Mouse (Mus musculus) small intestine, adult 2 months (tissue): Measurements from ENCODE around the gene Map1lc3a. TPM values are rescaled to one million over a fixed set of nuclear protein-coding genes. Genes with fewer than 3 reads are reported as not detected.

Experiments used
- H3K27ac ChIP-seq: fragments of 200-500 bp; 2 replicates; pipeline ENCODE4 v1.5.1; 2012; ENCODE audit warnings: low read depth, low read length, control low read depth, inconsistent platforms; ENCODE audit not compliant: insufficient read depth
- H3K27me3 ChIP-seq: fragments of 200-500 bp; 2 replicates; pipeline ENCODE4 v1.6.1; 2012; ENCODE audit warnings: mild to moderate bottlenecking, moderate library complexity, low read length, inconsistent platforms; ENCODE audit not compliant: control insufficient read depth, insufficient read depth
- H3K36me3 ChIP-seq: fragments of 200-500 bp; 2 replicates; pipeline ENCODE4 v1.6.1; 2012; ENCODE audit warnings: mild to moderate bottlenecking, low read length, control low read depth, inconsistent platforms; ENCODE audit not compliant: control insufficient read depth, insufficient read depth
- H3K4me1 ChIP-seq: fragments of 200-500 bp; 2 replicates; pipeline ENCODE4 v1.6.1; 2012; ENCODE audit warnings: low read length, inconsistent platforms, mixed read lengths; ENCODE audit not compliant: control insufficient read depth, insufficient read depth, insufficient read length
- H3K4me3 ChIP-seq: fragments of 200-500 bp; 2 replicates; pipeline ENCODE4 v1.5.1; 2012; ENCODE audit warnings: low read depth, mild to moderate bottlenecking, control low read depth, inconsistent platforms, low read length, moderate library complexity
- CTCF ChIP-seq: fragments of 200-500 bp; IDR thresholded peaks from 2 replicates; pipeline ENCODE4 v1.5.1; 2012; ENCODE audit warnings: low read depth, mild to moderate bottlenecking, control low read depth, inconsistent platforms, low read length, moderate library complexity, mixed read lengths; ENCODE audit not compliant: insufficient replicate concordance, insufficient read length; ENCODE audit errors: extremely low read depth
- POLR2A ChIP-seq: fragments of 200-500 bp; IDR thresholded peaks from 2 replicates; pipeline ENCODE4 v1.6.1; 2012; ENCODE audit warnings: low read depth, mild to moderate bottlenecking, control low read depth, inconsistent platforms, low read length, moderate library complexity
- WGBS: fragments of 180-500 bp; shearing (Covaris S2); methylation state at CpG from one replicate; pipeline ENCODE4 v1.1.7; 2018; 5-methylcytosine and 5-hydroxymethylcytosine counted together
- polyA plus RNA-seq: library from polyadenylated mRNA; depleted of rRNA; stranded (reverse); fragments of >200 nt; gene quantifications from 2 replicates; pipeline ENCODE4 v1.2.3, GENCODE M21; 2012; rRNA removed

Gene Map1lc3a
- 85.8 and 215 TPM in 2 replicates for polyA plus RNA-seq

DNA sequence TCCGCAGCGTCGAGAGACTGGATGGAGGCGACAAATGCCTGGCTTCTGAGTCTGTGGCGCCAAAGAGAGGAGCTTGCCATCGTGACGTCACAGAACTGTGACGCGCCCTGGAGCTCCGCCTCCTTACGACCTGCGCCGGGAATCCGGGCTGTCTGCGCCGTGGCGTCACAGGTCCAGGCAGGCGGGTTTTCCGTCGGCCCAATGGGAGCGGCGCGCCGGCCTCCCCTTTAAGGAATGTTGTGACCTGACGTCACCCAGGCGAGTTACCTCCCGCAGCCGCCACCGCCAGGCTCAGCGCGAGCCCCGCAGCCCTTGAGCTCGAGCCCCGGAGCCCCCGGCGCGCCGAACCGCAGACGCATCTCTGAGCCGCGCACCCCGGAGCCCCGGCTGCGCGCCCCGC is at the start of gene Map1lc3a:
Map1lc3a (plus strand) TSS at position 103 of the 400 bp plus-strand sequence.
- Histone ChIP-seq H3K27me3 (no peaks in the 10 kb centered on the region), H3K36me3 (no peaks in the 10 kb centered on the region), H3K4me1 (no peaks in the 10 kb centered on the region; the same call in 1 of the 2 replicates), H3K27ac (peak within 1 kb of the TSS; percentile 34), H3K4me3 (peak within 1 kb of the TSS; percentile 87)
- no peak for TF ChIP-seq CTCF
- TF ChIP-seq POLR2A = no peak
- WGBS = under 1% methylated on average over 47 of the region's 47 CpGs

DNA sequence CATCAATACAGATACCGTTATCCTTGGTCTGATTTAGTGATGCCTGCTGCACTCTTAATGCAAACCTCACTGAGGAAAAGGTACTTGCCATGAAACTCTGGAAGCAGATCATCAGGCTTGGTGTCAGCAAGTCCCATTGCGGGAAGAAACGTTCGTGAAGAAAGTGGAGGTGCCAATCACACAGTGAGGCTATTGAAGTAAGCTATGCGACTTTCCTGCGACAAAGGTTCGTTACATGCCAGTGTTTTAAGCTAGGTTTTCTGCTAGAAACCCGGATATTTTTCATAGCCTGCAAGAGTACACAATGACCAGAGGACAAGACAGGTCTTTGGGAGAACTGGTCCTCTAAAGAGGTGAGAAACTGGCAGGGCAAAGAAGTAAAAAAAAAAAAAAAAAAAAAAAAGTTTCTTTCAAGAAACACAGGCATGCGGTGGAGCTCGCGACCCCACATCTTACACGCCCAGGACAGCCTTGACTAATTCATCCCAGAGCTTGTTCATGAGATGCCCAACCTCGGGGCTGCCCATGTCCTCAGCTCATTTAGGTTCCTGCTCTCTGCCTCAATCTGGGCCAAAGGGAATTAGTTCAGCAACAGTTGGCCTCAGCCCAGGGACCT is 40.2 kb upstream of the Map1lc3a start:
- Histone ChIP-seq H3K4me3 (peak overlapping the region; percentile 77), H3K27ac (peak overlapping the region; percentile 56), H3K4me1 (peaks cover 3% of the 10 kb centered on the region; the same call in 1 of the 2 replicates), H3K36me3 (no peaks in the 10 kb centered on the region), H3K27me3 (no peaks in the 10 kb centered on the region)
- WGBS = 5% methylated on average over 13 of the region's 13 CpGs
- TF ChIP-seq POLR2A = no peak
- no peak for TF ChIP-seq CTCF

DNA sequence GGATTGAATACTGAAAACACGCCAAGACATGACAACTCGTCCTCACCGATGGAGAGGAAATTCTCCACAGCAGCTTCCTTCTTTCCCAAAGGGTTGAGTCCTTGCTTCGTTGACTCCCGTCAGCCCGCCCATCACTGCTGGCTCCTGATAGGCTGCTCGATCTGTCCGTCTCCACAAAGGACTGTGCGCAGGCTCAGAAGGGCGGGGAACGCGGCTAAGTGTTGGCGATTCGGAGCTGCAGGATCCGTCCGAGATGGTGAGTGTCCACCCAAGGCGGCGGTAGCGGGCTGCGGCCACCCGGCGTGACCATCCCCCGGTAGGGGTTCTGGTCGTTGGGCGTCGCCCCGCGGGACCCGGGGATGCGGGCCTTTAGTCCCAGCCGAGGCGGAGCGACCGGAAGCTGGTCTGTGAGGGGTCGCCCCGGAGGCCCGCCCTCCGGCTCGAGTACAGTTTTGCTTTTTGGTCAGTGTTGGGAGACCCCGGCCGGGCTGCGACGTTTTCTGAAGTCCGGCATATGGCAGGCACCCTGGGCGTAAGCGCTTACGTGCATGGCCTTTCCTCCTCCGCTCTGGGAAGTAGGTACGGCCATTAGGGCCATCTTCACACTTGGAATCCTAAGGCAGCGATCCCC is 39.6 kb upstream of the Map1lc3a start, which contains the start of gene Dynlrb1:
Dynlrb1 (plus strand) TSS at position 172 of the 631 bp plus-strand sequence.
- WGBS = under 1% methylated on average over 50 of the region's 50 CpGs
- Histone ChIP-seq H3K36me3 (0 out of 2 replicates have a peak, but pooled peaks cover 2% of the 10 kb centered on the region), H3K27me3 (no peaks in the 10 kb centered on the region), H3K4me1 (peaks cover 3% of the 10 kb centered on the region; the same call in 1 of the 2 replicates), H3K27ac (peak within 1 kb of the TSS; percentile 56), H3K4me3 (peak within 1 kb of the TSS; percentile 77)
- TF ChIP-seq POLR2A = peak; percentile 83
- TF ChIP-seq CTCF = no peak

DNA sequence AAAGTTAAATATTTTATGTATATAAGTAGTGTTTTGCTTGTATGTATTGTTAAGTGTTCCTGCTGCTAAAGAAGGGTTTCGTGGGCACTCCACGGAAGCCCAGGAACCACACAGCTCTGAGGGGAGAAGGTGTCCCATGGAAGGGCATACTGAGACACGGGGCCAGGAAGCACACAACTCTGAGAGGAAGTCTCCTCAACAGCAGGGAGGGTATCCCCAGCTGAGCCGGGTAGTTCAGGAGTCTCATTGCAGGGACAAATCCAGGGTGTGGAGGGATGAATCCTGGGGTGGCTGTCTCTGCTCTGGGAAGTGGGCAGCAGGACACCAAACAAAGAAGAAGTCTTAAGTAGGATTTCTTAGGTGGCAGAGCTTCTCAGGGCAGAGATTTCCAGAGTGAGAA is 38.8 kb upstream of the Map1lc3a start:
- WGBS = 1% methylated on average over 4 of the region's 4 CpGs
- Histone ChIP-seq H3K36me3 (0 out of 2 replicates have a peak, but pooled peaks cover 2% of the 10 kb centered on the region), H3K27ac (no peak overlapping the region), H3K4me3 (peak overlapping the region; percentile 77), H3K27me3 (no peaks in the 10 kb centered on the region), H3K4me1 (peaks cover 3% of the 10 kb centered on the region; the same call in 1 of the 2 replicates)
- TF ChIP-seq CTCF (no peak), POLR2A (no peak)

DNA sequence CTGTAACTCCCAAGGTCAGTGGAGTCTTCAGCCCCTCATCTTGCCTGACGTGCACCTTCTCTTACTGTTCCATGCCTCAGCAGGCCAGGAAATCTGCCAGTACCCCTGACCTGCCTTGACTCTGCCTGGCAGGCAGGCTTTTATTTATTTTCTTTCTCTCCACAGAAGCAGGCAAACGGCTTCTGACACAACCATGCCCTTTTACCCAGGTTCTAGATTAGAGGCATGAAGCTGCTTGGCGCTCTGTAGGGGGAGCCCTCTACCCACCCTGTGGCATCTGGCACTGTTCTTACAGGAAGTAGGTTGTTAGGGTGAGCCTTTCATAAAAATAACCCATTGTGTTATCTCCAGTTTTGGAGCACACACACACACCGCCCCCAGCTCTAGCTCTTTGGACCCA is 35.2 kb upstream of the Map1lc3a start:
- Histone ChIP-seq H3K27ac (no peak overlapping the region), H3K4me3 (no peak overlapping the region), H3K27me3 (no peaks in the 10 kb centered on the region), H3K4me1 (peaks cover 3% of the 10 kb centered on the region; the same call in 1 of the 2 replicates), H3K36me3 (peaks cover 27% of the 10 kb centered on the region)
- WGBS = 51% methylated on average over 4 of the region's 4 CpGs
- TF ChIP-seq CTCF = peak; percentile 10; the same call in 1 of the 2 replicates
- no peak for TF ChIP-seq POLR2A

DNA sequence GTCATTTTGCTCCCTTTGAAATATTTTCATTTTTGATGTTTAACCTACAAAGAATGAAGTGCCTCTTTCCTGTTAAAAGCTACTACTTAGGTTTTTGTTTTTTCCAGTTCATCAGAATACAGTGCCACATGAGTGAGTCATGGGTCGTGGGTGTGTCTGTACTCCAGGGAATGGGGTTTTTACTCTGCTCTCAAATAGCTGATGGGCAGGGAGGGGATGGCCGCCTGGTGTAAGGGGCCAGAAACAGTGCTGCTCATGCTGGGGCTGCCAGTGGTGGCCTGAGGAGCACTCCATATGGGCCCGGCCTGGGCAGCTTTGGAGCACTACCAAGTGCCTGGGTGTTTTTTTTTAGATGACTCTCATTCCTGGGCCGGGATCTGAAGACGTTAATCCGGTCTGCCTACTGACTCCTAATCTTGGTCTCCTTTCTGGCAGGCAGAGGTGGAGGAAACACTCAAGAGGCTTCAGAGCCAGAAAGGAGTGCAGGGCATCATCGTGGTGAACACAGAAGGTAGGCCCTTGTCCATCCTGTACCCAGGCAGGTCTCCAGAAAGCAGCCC is 33.7 kb upstream of the Map1lc3a start:
- Histone ChIP-seq H3K36me3 (peaks cover 36% of the 10 kb centered on the region), H3K27me3 (no peaks in the 10 kb centered on the region), H3K4me3 (no peak overlapping the region), H3K4me1 (peaks cover 3% of the 10 kb centered on the region; the same call in 1 of the 2 replicates), H3K27ac (no peak overlapping the region)
- 74% methylated on average over 7 of the region's 7 CpGs for WGBS
- TF ChIP-seq POLR2A (no peak), CTCF (no peak)

DNA sequence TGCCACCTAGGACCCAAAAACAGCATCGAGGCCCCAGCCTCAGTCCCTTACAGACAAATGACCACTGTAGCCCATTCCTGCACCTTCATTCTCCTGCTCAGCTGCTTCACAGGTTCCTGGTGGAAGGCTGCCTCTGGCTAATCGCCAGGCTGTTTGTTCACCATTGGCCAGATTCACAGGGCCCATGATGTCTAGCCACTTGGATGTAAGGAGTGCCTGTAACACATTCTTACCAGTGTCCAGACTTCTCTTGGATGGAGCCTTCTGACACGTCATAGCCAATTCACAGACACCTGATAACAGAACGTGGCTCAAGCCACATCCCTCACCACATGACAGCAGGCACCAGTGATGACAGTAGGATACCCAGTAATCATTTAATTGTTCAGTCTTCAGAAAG is 29.9 kb upstream of the Map1lc3a start:
- WGBS = 90% methylated on average over 4 of the region's 4 CpGs
- Histone ChIP-seq H3K4me1 (no peaks in the 10 kb centered on the region), H3K36me3 (peaks cover 69% of the 10 kb centered on the region), H3K27ac (no peak overlapping the region), H3K4me3 (no peak overlapping the region), H3K27me3 (no peaks in the 10 kb centered on the region)
- TF ChIP-seq POLR2A (no peak), CTCF (no peak)
